Mouse (Mus musculus) MEL (cell line): ENCODE data around the gene Tamm41. TPM values are rescaled to one million over a fixed set of nuclear protein-coding genes. Genes with fewer than 3 reads are reported as not detected.

ENCODE experiments used
- DNase-seq: peaks from one replicate; pipeline ENCODE4 v3.0.0; 2011; ENCODE audit warnings: low read depth, low spot score
- H3K27ac ChIP-seq: 2 replicates; pipeline ENCODE4 v1.5.1; 2012; ENCODE audit warnings: low read depth, mild to moderate bottlenecking, control low read depth, low read length, moderate library complexity; ENCODE audit not compliant: control insufficient read depth
- H3K27me3 ChIP-seq, 2 experiments: fragments of 150-350 bp in 1 of 2; sonication (generic) in 1 of 2; 2 replicates each; pipeline ENCODE4 v1.6.1; 2012; ENCODE audit warnings: low read length in 2 of 2, mild to moderate bottlenecking in 2 of 2, improper control_type of control experiment in 1 of 2, moderate library complexity in 1 of 2; ENCODE audit not compliant: insufficient read depth in 2 of 2, control insufficient read depth in 1 of 2
- H3K36me3 ChIP-seq, 2 experiments: 2 replicates each; pipeline ENCODE4 v1.6.1; 2012 to 2014; ENCODE audit warnings: low read length in 2 of 2, improper control_type of control experiment in 1 of 2, inconsistent platforms in 1 of 2, mild to moderate bottlenecking in 1 of 2; ENCODE audit not compliant: insufficient read depth in 2 of 2, control insufficient read depth in 1 of 2
- H3K4me1 ChIP-seq, 2 experiments: fragments of 150-350 bp in 1 of 2; sonication (generic) in 1 of 2; 2 replicates each; pipeline ENCODE4 v1.6.1; 2012; ENCODE audit warnings: low read length in 2 of 2, improper control_type of control experiment in 1 of 2, mild to moderate bottlenecking in 1 of 2; ENCODE audit not compliant: insufficient read depth in 2 of 2, control insufficient read depth in 1 of 2
- H3K4me3 ChIP-seq, 2 experiments: fragments of 150-350 bp in 1 of 2; sonication (generic) in 1 of 2; 2 replicates each; pipeline ENCODE4 v1.5.1; 2012; ENCODE audit warnings: low read depth in 2 of 2, low read length in 2 of 2, mild to moderate bottlenecking in 2 of 2, moderate library complexity in 2 of 2, control low read depth in 1 of 2, improper control_type of control experiment in 1 of 2; ENCODE audit not compliant: control insufficient read depth in 1 of 2, insufficient read depth in 1 of 2
- H3K79me2 ChIP-seq: 2 replicates; pipeline ENCODE4 v1.6.1; 2012; ENCODE audit warnings: mild to moderate bottlenecking, low read length, moderate library complexity; ENCODE audit not compliant: control insufficient read depth, poor library complexity, insufficient read depth
- H3K9ac ChIP-seq: 2 replicates; pipeline ENCODE4 v1.6.1; 2012; ENCODE audit warnings: low read depth, mild to moderate bottlenecking, control low read depth, low read length, moderate library complexity; ENCODE audit not compliant: control insufficient read depth, poor library complexity, severe bottlenecking
- H3K9me3 ChIP-seq: fragments of 150-350 bp; sonication (generic); replicated peaks from 2 replicates; pipeline ENCODE4 v1.6.1; 2012; ENCODE audit warnings: mild to moderate bottlenecking, low read length, improper control_type of control experiment, moderate library complexity; ENCODE audit not compliant: insufficient read depth
- CTCF ChIP-seq, 3 experiments: IDR thresholded peaks in 2 of 3; conservative IDR thresholded peaks in 1 of 3; 2 replicates each; pipeline ENCODE4 v1.5.1; 2011 to 2012; ENCODE audit warnings: low read length in 3 of 3, low read depth in 2 of 3, mild to moderate bottlenecking in 2 of 3, improper control_type of control experiment in 1 of 3, inconsistent platforms in 1 of 3, mixed read lengths in 1 of 3, moderate library complexity in 1 of 3; ENCODE audit not compliant: control insufficient read depth in 1 of 3, insufficient read depth in 1 of 3, poor library complexity in 1 of 3, severe bottlenecking in 1 of 3
- ETS1 ChIP-seq: IDR thresholded peaks from 2 replicates; pipeline ENCODE4 v1.6.1; 2012; ENCODE audit warnings: low read depth, mild to moderate bottlenecking, inconsistent platforms, low read length, improper control_type of control experiment, moderate library complexity
- HCFC1 ChIP-seq: IDR thresholded peaks from 2 replicates; pipeline ENCODE4 v1.6.1; 2012; ENCODE audit warnings: low read depth, mild to moderate bottlenecking, inconsistent platforms, low read length, improper control_type of control experiment, moderate library complexity
- MAX ChIP-seq: IDR thresholded peaks from 2 replicates; pipeline ENCODE4 v1.6.1; 2011; ENCODE audit warnings: low read length, improper control_type of control experiment
- MYB ChIP-seq: IDR thresholded peaks from 2 replicates; pipeline ENCODE4 v1.6.1; 2011; ENCODE audit warnings: mild to moderate bottlenecking, low read depth, low read length, improper control_type of control experiment
- MYC ChIP-seq: IDR thresholded peaks from 2 replicates; pipeline ENCODE4 v1.6.1; 2011; ENCODE audit warnings: low read depth, mild to moderate bottlenecking, low read length, improper control_type of control experiment, moderate library complexity
- NELFE ChIP-seq: IDR thresholded peaks from 2 replicates; pipeline ENCODE4 v1.6.1; 2011; ENCODE audit warnings: low read depth, low read length, improper control_type of control experiment
- POLR2AphosphoS5 ChIP-seq: IDR thresholded peaks from 2 replicates; pipeline ENCODE4 v1.6.1; 2012; ENCODE audit warnings: low read depth, borderline replicate concordance, mild to moderate bottlenecking, inconsistent platforms, low read length, moderate library complexity, mixed read lengths
- RAD21 ChIP-seq: IDR thresholded peaks from 2 replicates; pipeline ENCODE4 v1.6.1; 2011; ENCODE audit warnings: mild to moderate bottlenecking, low read depth, low read length, improper control_type of control experiment
- RCOR1 ChIP-seq: IDR thresholded peaks from 2 replicates; pipeline ENCODE4 v1.6.1; 2012; ENCODE audit warnings: low read depth, mild to moderate bottlenecking, inconsistent platforms, low read length, improper control_type of control experiment
- TCF12 ChIP-seq: IDR thresholded peaks from 2 replicates; pipeline ENCODE4 v1.6.1; 2014; ENCODE audit warnings: low read depth, mild to moderate bottlenecking, inconsistent platforms, low read length, improper control_type of control experiment, moderate library complexity
- UBTF ChIP-seq: IDR thresholded peaks from 2 replicates; pipeline ENCODE4 v1.6.1; 2012; ENCODE audit warnings: low read depth, mild to moderate bottlenecking, inconsistent platforms, low read length, improper control_type of control experiment, moderate library complexity, borderline replicate concordance; ENCODE audit not compliant: insufficient read depth
- USF1 ChIP-seq: IDR thresholded peaks from 2 replicates; pipeline ENCODE4 v1.6.1; 2014; ENCODE audit warnings: low read depth, mild to moderate bottlenecking, inconsistent platforms, low read length, improper control_type of control experiment, moderate library complexity
- USF2 ChIP-seq, 2 experiments: IDR thresholded peaks; 2 replicates each; pipeline ENCODE4 v1.6.1; 2011 to 2012; ENCODE audit warnings: improper control_type of control experiment in 2 of 2, low read length in 2 of 2, borderline replicate concordance in 1 of 2, inconsistent platforms in 1 of 2, low read depth in 1 of 2, mild to moderate bottlenecking in 1 of 2; ENCODE audit not compliant: insufficient read depth in 1 of 2
- ZC3H11A ChIP-seq: IDR thresholded peaks from 2 replicates; pipeline ENCODE4 v1.6.1; 2012; ENCODE audit warnings: low read depth, mild to moderate bottlenecking, inconsistent platforms, low read length, improper control_type of control experiment
- polyA plus RNA-seq, 2 experiments: library from polyadenylated mRNA; stranded (reverse) in 1 of 2; unstranded in 1 of 2; fragments of >175 nt in 1 of 2; fragments of >200 nt in 1 of 2; gene quantifications; 2 replicates each; pipeline versions ENCODE4 v1.2.1 to v1.2.4; 2012; ENCODE audit warnings: low replicate concordance in 2 of 2, low read depth in 1 of 2; ENCODE audit not compliant: insufficient read length in 2 of 2, insufficient read depth in 1 of 2, missing spikeins in 1 of 2
- total RNA-seq: library from RNA; depleted of rRNA; stranded (reverse); fragments of 300-350 nt; gene quantifications from 2 replicates; pipeline ENCODE4 v1.2.3, GENCODE M21; 2012

Tamm41 gene
- total and polyA plus RNA-seq, 3 experiments: 80.5 to 87.4 TPM; not detected in 1

DNA sequence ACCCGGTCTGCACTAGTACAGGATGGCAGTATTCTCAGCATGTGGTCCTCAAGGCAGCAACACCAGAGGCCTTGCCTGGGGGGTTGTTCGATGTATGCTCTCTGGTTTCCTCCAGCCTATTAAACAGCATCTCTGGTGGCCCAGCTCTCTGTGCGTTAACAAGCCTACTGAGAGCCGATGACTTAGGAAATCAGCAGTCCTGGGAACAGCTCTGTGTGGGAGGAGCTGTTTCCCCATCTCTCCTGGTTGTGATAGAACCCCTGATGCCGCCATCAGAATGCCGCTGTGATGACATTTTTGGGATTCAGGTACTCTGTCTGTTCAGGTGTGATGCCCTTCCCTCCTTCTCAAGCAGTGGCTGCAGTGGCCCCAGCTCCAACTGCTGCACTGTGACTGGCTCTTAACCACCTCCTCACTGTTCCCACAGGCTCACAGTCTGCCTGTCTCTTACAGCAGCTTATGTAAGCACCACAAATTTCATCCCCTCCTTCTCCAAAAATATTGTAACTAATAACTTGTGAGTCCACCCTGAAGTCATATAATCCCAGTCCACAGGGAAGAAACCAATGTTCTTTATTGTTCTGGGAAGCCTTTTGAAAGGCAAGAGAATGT is 14.0 kb upstream of the Tamm41 start:
- Histone ChIP-seq H3K27ac (no peak overlapping the region), H3K9me3 (no peaks in the 10 kb centered on the region), H3K4me1 (no peaks in the 10 kb centered on the region), H3K9ac (no peak overlapping the region), H3K79me2 (no peaks in the 10 kb centered on the region), H3K4me3 (no peak overlapping the region), H3K27me3 (peaks cover 2 to 5% of the 10 kb centered on the region in 2 experiments)
- DNase-seq: no peak
- no peak for TF ChIP-seq RCOR1
- no peak for TF ChIP-seq ZC3H11A
- TF ChIP-seq, all 39 proteins: peak for 0
- no peaks in the 10 kb centered on the region for H3K36me3 ChIP-seq

DNA sequence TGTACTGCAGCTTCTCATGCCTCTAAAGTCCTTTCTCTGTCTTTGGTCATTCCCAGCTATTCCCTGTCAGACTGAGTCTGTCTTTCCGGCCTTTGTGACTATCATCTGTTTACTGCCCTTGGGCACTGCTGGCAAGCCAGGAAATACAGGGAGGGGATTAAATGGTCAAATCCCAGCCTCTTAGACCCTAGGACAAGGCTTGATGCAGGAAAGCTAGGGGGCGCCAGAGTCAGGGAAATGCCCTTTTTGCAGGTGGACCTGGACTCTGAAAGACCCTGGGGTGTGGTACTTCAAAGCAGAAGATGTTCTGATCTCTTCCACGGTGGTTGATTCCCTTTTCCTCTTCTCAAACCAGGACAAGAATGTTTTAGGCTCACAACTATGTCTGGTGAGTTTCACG is 11.3 kb upstream of the Tamm41 start:
- H3K9me3 ChIP-seq: no peaks in the 10 kb centered on the region
- no peak for TF ChIP-seq MYC
- no peak for TF ChIP-seq USF1
- TF ChIP-seq HCFC1: no peak
- no peak for TF ChIP-seq TCF12
- peak; percentile 28 for TF ChIP-seq RAD21
- TF ChIP-seq MAX: no peak
- no peak for TF ChIP-seq MYB
- no peak for TF ChIP-seq POLR2AphosphoS5
- TF ChIP-seq NELFE: no peak
- no peak for TF ChIP-seq UBTF
- TF ChIP-seq ETS1: no peak
- TF ChIP-seq CTCF (IDR thresholded peaks at IDR 0.05 in 2 of 3, conservative IDR thresholded peaks at IDR 0.05 in 1 of 3; ENCODE audit: control insufficient read depth in 1 of 3, insufficient read depth in 1 of 3, low read depth in 2 of 3, low read length in 3 of 3, poor library complexity in 1 of 3, severe bottlenecking in 1 of 3): peak; percentile 33 to 61 (median 43)
- TF ChIP-seq USF2 (IDR thresholded peaks at IDR 0.05; ENCODE audit: borderline replicate concordance in 1 of 2, insufficient read depth in 1 of 2, low read depth in 1 of 2, low read length in 2 of 2): no peak
- TF ChIP-seq, all 39 proteins: peak for 2
- Histone ChIP-seq H3K4me1 (no peaks in the 10 kb centered on the region), H3K36me3 (no peaks in the 10 kb centered on the region), H3K4me3 (no peak overlapping the region), H3K27me3 (peaks cover 2 to 3% of the 10 kb centered on the region in 2 experiments; a peak in 3 of 4 replicates), H3K9ac (no peak overlapping the region), H3K79me2 (no peaks in the 10 kb centered on the region), H3K27ac (no peak overlapping the region)
- no peak for DNase-seq
